Mouse (Mus musculus): ENCODE measurements around the gene Fam216b. TPM values are rescaled to one million over a fixed set of nuclear protein-coding genes. Genes with fewer than 3 reads are reported as not detected.

Gene Fam216b
- polyA plus RNA-seq, 1 experiment from 2014 or later, result not detected

Other genes starting within 250 kb of the Fam216b start
- gene Dnajc15, start 213.9 kb downstream of the Fam216b start, polyA plus RNA-seq (2014; fragmentation: Nextera tagmentation; extraction: Ambion mirVana), result 101 and 109 TPM in 2 replicates
- gene Epsti1, start 184.8 kb downstream of the Fam216b start, polyA plus RNA-seq (2014; fragmentation: Nextera tagmentation; extraction: Ambion mirVana), result 2.9 and 3.3 TPM in 2 replicates
- not detected in 2 replicates for gene Tnfsf11, start 219.0 kb upstream of the Fam216b start, polyA plus RNA-seq (2014; fragmentation: Nextera tagmentation; extraction: Ambion mirVana)